Mouse (Mus musculus): ENCODE measurements around the gene Npr1. TPM values are rescaled to one million over a fixed set of nuclear protein-coding genes. Genes with fewer than 3 reads are reported as not detected.

Gene Npr1
- polyA plus RNA-seq, 1 experiment = 13.6 TPM

GRCm38 (mm10) chr3:90408721-90409120, 56.9 kb downstream of the Npr1 start:
- Histone ChIP-seq H3K27me3 (ENCODE audit: control insufficient read depth, insufficient read depth, low read length, poor library complexity, severe bottlenecking) (no peaks in the 10 kb centered on the region), H3K9ac (ENCODE audit: low read depth, poor library complexity, severe bottlenecking) (no peak overlapping the region), H3K4me1 (ENCODE audit: control insufficient read depth, insufficient read depth, low read length) (no peaks in the 10 kb centered on the region), H3K27ac (ENCODE audit: insufficient read depth, low read length) (no peak overlapping the region), H3K36me3 (ENCODE audit: control insufficient read depth, insufficient read depth, low read length, poor library complexity, severe bottlenecking) (peaks cover 66% of the 10 kb centered on the region), H3K4me3 (ENCODE audit: low read depth, low read length) (no peak overlapping the region), H3K9me3 (replicated peaks; ENCODE audit: control insufficient read depth, insufficient read depth, low read length, poor library complexity, severe bottlenecking) (no peaks in the 10 kb centered on the region)
- no peak for TF ChIP-seq POLR2A (IDR thresholded peaks at IDR 0.05; ENCODE audit: insufficient read depth, low read length)
- TF ChIP-seq EP300 (IDR thresholded peaks at IDR 0.05; ENCODE audit: insufficient read depth, low read depth, low read length) = no peak
- TF ChIP-seq CTCF (IDR thresholded peaks at IDR 0.05; ENCODE audit: low read depth, low read length) = no peak

GRCm38 (mm10) chr3:90406414-90406813, 59.3 kb downstream of the Npr1 start:
- Histone ChIP-seq H3K27ac (ENCODE audit: insufficient read depth, low read length) (no peak overlapping the region), H3K27me3 (ENCODE audit: control insufficient read depth, insufficient read depth, low read length, poor library complexity, severe bottlenecking) (no peaks in the 10 kb centered on the region), H3K9me3 (replicated peaks; ENCODE audit: control insufficient read depth, insufficient read depth, low read length, poor library complexity, severe bottlenecking) (no peaks in the 10 kb centered on the region), H3K4me3 (ENCODE audit: low read depth, low read length) (no peak overlapping the region), H3K36me3 (ENCODE audit: control insufficient read depth, insufficient read depth, low read length, poor library complexity, severe bottlenecking) (peaks cover 80% of the 10 kb centered on the region), H3K4me1 (ENCODE audit: control insufficient read depth, insufficient read depth, low read length) (no peaks in the 10 kb centered on the region), H3K9ac (ENCODE audit: low read depth, poor library complexity, severe bottlenecking) (no peak overlapping the region)
- TF ChIP-seq EP300 (IDR thresholded peaks at IDR 0.05; ENCODE audit: insufficient read depth, low read depth, low read length) (no peak), CTCF (IDR thresholded peaks at IDR 0.05; ENCODE audit: low read depth, low read length) (no peak), POLR2A (IDR thresholded peaks at IDR 0.05; ENCODE audit: insufficient read depth, low read length) (no peak)

- H3K27me3 ChIP-seq (ENCODE audit: control insufficient read depth, insufficient read depth, low read length, poor library complexity, severe bottlenecking) = no peaks in the 10 kb centered on the region
- no peaks in the 10 kb centered on the region for H3K4me1 ChIP-seq (ENCODE audit: control insufficient read depth, insufficient read depth, low read length)
- H3K9ac ChIP-seq (ENCODE audit: low read depth, poor library complexity, severe bottlenecking) = no peak overlapping the region
- H3K27ac ChIP-seq (ENCODE audit: insufficient read depth, low read length) = no peak overlapping the region
- TF ChIP-seq POLR2A (IDR thresholded peaks at IDR 0.05; ENCODE audit: insufficient read depth, low read length) (no peak), EP300 (IDR thresholded peaks at IDR 0.05; ENCODE audit: insufficient read depth, low read depth, low read length) (no peak), CTCF (IDR thresholded peaks at IDR 0.05; ENCODE audit: low read depth, low read length) (no peak)
- H3K36me3 ChIP-seq (ENCODE audit: control insufficient read depth, insufficient read depth, low read length, poor library complexity, severe bottlenecking) = peaks cover 85% of the 10 kb centered on the region
- no peak overlapping the region for H3K4me3 ChIP-seq (ENCODE audit: low read depth, low read length)
- H3K9me3 ChIP-seq (replicated peaks; ENCODE audit: control insufficient read depth, insufficient read depth, low read length, poor library complexity, severe bottlenecking) = no peaks in the 10 kb centered on the region
Measured at GRCm38 (mm10) chr3:90404609-90405008, 61.1 kb downstream of the Npr1 start.

GRCm38 (mm10) chr3:90404121-90404520, 61.5 kb downstream of the Npr1 start:
- Histone ChIP-seq H3K9me3 (replicated peaks; ENCODE audit: control insufficient read depth, insufficient read depth, low read length, poor library complexity, severe bottlenecking) (no peaks in the 10 kb centered on the region), H3K9ac (ENCODE audit: low read depth, poor library complexity, severe bottlenecking) (no peak overlapping the region), H3K27me3 (ENCODE audit: control insufficient read depth, insufficient read depth, low read length, poor library complexity, severe bottlenecking) (no peaks in the 10 kb centered on the region), H3K4me3 (ENCODE audit: low read depth, low read length) (no peak overlapping the region), H3K4me1 (ENCODE audit: control insufficient read depth, insufficient read depth, low read length) (no peaks in the 10 kb centered on the region), H3K36me3 (ENCODE audit: control insufficient read depth, insufficient read depth, low read length, poor library complexity, severe bottlenecking) (peaks cover 84% of the 10 kb centered on the region), H3K27ac (ENCODE audit: insufficient read depth, low read length) (no peak overlapping the region)
- TF ChIP-seq POLR2A (IDR thresholded peaks at IDR 0.05; ENCODE audit: insufficient read depth, low read length) (no peak), CTCF (IDR thresholded peaks at IDR 0.05; ENCODE audit: low read depth, low read length) (no peak), EP300 (IDR thresholded peaks at IDR 0.05; ENCODE audit: insufficient read depth, low read depth, low read length) (no peak)

GRCm38 (mm10) chr3:90400993-90401392, 64.7 kb downstream of the Npr1 start:
- Histone ChIP-seq H3K4me1 (ENCODE audit: control insufficient read depth, insufficient read depth, low read length) (peaks cover 2% of the 10 kb centered on the region), H3K9ac (ENCODE audit: low read depth, poor library complexity, severe bottlenecking) (no peak overlapping the region), H3K4me3 (ENCODE audit: low read depth, low read length) (no peak overlapping the region), H3K9me3 (replicated peaks; ENCODE audit: control insufficient read depth, insufficient read depth, low read length, poor library complexity, severe bottlenecking) (no peaks in the 10 kb centered on the region), H3K36me3 (ENCODE audit: control insufficient read depth, insufficient read depth, low read length, poor library complexity, severe bottlenecking) (peaks cover 75% of the 10 kb centered on the region), H3K27me3 (ENCODE audit: control insufficient read depth, insufficient read depth, low read length, poor library complexity, severe bottlenecking) (no peaks in the 10 kb centered on the region), H3K27ac (ENCODE audit: insufficient read depth, low read length) (no peak overlapping the region)
- TF ChIP-seq CTCF (IDR thresholded peaks at IDR 0.05; ENCODE audit: low read depth, low read length) = no peak
- no peak for TF ChIP-seq EP300 (IDR thresholded peaks at IDR 0.05; ENCODE audit: insufficient read depth, low read depth, low read length)
- no peak for TF ChIP-seq POLR2A (IDR thresholded peaks at IDR 0.05; ENCODE audit: insufficient read depth, low read length)

Other genes with a start within 250 kb of the Npr1 start
- 23.7 and 24.5 TPM in 2 replicates for gene Jtb, start 234.3 kb downstream of the Npr1 start, polyA plus RNA-seq (2011; ENCODE audit: insufficient read depth, insufficient read length, low read depth, missing spikeins)
- 3.7 and 4.6 TPM in 2 replicates for gene Creb3l4, start 222.4 kb downstream of the Npr1 start, polyA plus RNA-seq (2011; ENCODE audit: insufficient read depth, insufficient read length, low read depth, missing spikeins)
- 60.5 and 62.4 TPM in 2 replicates for gene Slc39a1, start 217.7 kb downstream of the Npr1 start, polyA plus RNA-seq (2011; ENCODE audit: insufficient read depth, insufficient read length, low read depth, missing spikeins)
- 32.4 and 34.6 TPM in 2 replicates for gene Crtc2, start 211.7 kb downstream of the Npr1 start, polyA plus RNA-seq (2011; ENCODE audit: insufficient read depth, insufficient read length, low read depth, missing spikeins)
- gene Dennd4b, start 200.7 kb downstream of the Npr1 start, polyA plus RNA-seq (2011; ENCODE audit: insufficient read depth, insufficient read length, low read depth, missing spikeins) = 12.3 and 12.8 TPM in 2 replicates
- gene Gatad2b, start 172.7 kb downstream of the Npr1 start, polyA plus RNA-seq (2011; ENCODE audit: insufficient read depth, insufficient read length, low read depth, missing spikeins) = 59.0 and 66.1 TPM in 2 replicates
- gene Slc27a3, start 75.9 kb downstream of the Npr1 start, polyA plus RNA-seq (2011; ENCODE audit: insufficient read depth, insufficient read length, low read depth, missing spikeins) = 11.0 and 12.5 TPM in 2 replicates
- 68.6 and 71.0 TPM in 2 replicates for gene Ints3, start 32.2 kb downstream of the Npr1 start, polyA plus RNA-seq (2011; ENCODE audit: insufficient read depth, insufficient read length, low read depth, missing spikeins)
- gene Ilf2, start 10.3 kb upstream of the Npr1 start, polyA plus RNA-seq (2011; ENCODE audit: insufficient read depth, insufficient read length, low read depth, missing spikeins) = 211 and 233 TPM in 2 replicates
- 63.9 and 65.1 TPM in 2 replicates for gene Snapin, start 25.2 kb upstream of the Npr1 start, polyA plus RNA-seq (2011; ENCODE audit: insufficient read depth, insufficient read length, low read depth, missing spikeins)
- 124 and 130 TPM in 2 replicates for gene Chtop, start 43.6 kb upstream of the Npr1 start, polyA plus RNA-seq (2011; ENCODE audit: insufficient read depth, insufficient read length, low read depth, missing spikeins)
- 46.3 and 50.4 TPM in 2 replicates for gene S100a1, start 48.5 kb upstream of the Npr1 start, polyA plus RNA-seq (2011; ENCODE audit: insufficient read depth, insufficient read length, low read depth, missing spikeins)
- gene S100a13, start 48.6 kb upstream of the Npr1 start, polyA plus RNA-seq (2011; ENCODE audit: insufficient read depth, insufficient read length, low read depth, missing spikeins) = 71.4 and 73.2 TPM in 2 replicates
- gene S100a14, start 61.0 kb upstream of the Npr1 start, polyA plus RNA-seq (2011; ENCODE audit: insufficient read depth, insufficient read length, low read depth, missing spikeins) = 0.88 and 1.9 TPM in 2 replicates
- gene S100a16, start 71.4 kb upstream of the Npr1 start, polyA plus RNA-seq (2011; ENCODE audit: insufficient read depth, insufficient read length, low read depth, missing spikeins) = 2.0 and 3.1 TPM in 2 replicates
- 1.5 and 2.5 TPM in 2 replicates for gene S100a3, start 94.7 kb upstream of the Npr1 start, polyA plus RNA-seq (2011; ENCODE audit: insufficient read depth, insufficient read length, low read depth, missing spikeins)
- gene S100a2, start 124.4 kb upstream of the Npr1 start, polyA plus RNA-seq (2011; ENCODE audit: insufficient read depth, insufficient read length, low read depth, missing spikeins) = not detected in 2 replicates
- gene Gm42674, start 136.0 kb upstream of the Npr1 start, polyA plus RNA-seq (2011; ENCODE audit: insufficient read depth, insufficient read length, low read depth, missing spikeins) = 5.1 TPM in 1 of 2 replicates, not detected in the other
- gene S100a4, start 137.9 kb upstream of the Npr1 start, polyA plus RNA-seq (2011; ENCODE audit: insufficient read depth, insufficient read length, low read depth, missing spikeins) = 11.0 and 15.5 TPM in 2 replicates
- gene S100a5, start 142.7 kb upstream of the Npr1 start, polyA plus RNA-seq (2011; ENCODE audit: insufficient read depth, insufficient read length, low read depth, missing spikeins) = not detected in 2 replicates
- gene S100a6, start 147.0 kb upstream of the Npr1 start, polyA plus RNA-seq (2011; ENCODE audit: insufficient read depth, insufficient read length, low read depth, missing spikeins) = 516 and 526 TPM in 2 replicates
- gene S100a7a, start 188.2 kb upstream of the Npr1 start, polyA plus RNA-seq (2011; ENCODE audit: insufficient read depth, insufficient read length, low read depth, missing spikeins) = 0.79 TPM in 1 of 2 replicates, not detected in the other
- not detected in 2 replicates for gene S100a8, start 203.1 kb upstream of the Npr1 start, polyA plus RNA-seq (2011; ENCODE audit: insufficient read depth, insufficient read length, low read depth, missing spikeins)
- not detected in 2 replicates for gene S100a9, start 229.9 kb upstream of the Npr1 start, polyA plus RNA-seq (2011; ENCODE audit: insufficient read depth, insufficient read length, low read depth, missing spikeins)

Measured in ES-Bruce4 (cell line).